Mouse (Mus musculus): ENCODE results near the gene Notch3. TPM values are rescaled to one million over a fixed set of nuclear protein-coding genes. Genes with fewer than 3 reads are reported as not detected.
"Not testable (repeated sequence)": the region's sequence is repeated elsewhere in the genome, so short reads cannot be mapped to it uniquely, and the experiment has no call there.

The Notch3 gene
- polyA plus RNA-seq, 1 experiment from 2014 or later: 8.1 TPM

- no peaks in the 10 kb centered on the region for H3K27me3 ChIP-seq (ENCODE audit: control insufficient read depth, insufficient read depth, low read length)
- DNase-seq (ENCODE audit: low spot score) (no peak), ATAC-seq (ENCODE audit: low FRiP score) (no peak)
- H3K9me3 ChIP-seq (ENCODE audit: control insufficient read depth, low read length): no peaks in the 10 kb centered on the region
- H3K4me1 ChIP-seq (replicated peaks; ENCODE audit: control insufficient read depth, insufficient read depth, low read length): peaks cover 5% of the 10 kb centered on the region; the same call in 1 of the 2 replicates
- no peaks in the 10 kb centered on the region; the same call in 1 of the 2 replicates for H3K36me3 ChIP-seq (replicated peaks; ENCODE audit: control insufficient read depth, insufficient read depth)
- H3K9ac ChIP-seq: no peak overlapping the region
- no peak overlapping the region for H3K27ac ChIP-seq
- WGBS: 88% methylated on average over 4 of the region's 4 CpGs
- H3K4me2 ChIP-seq (replicated peaks): no peak overlapping the region
- H3K4me3 ChIP-seq (replicated peaks; ENCODE audit: low read length): no peak overlapping the region
Measured at GRCm38 (mm10) chr17:32123545-32123944, 43.1 kb downstream of the Notch3 start.

GRCm38 (mm10) chr17:32122587-32122970 is 44.1 kb downstream of the Notch3 start:
- no peak overlapping the region for H3K27ac ChIP-seq
- DNase-seq (ENCODE audit: low spot score): no peak
- H3K4me1 ChIP-seq (replicated peaks; ENCODE audit: control insufficient read depth, insufficient read depth, low read length): peaks cover 10% of the 10 kb centered on the region; the same call in 1 of the 2 replicates
- H3K9me3 ChIP-seq (ENCODE audit: control insufficient read depth, low read length): no peaks in the 10 kb centered on the region
- H3K4me2 ChIP-seq (replicated peaks): no peak overlapping the region
- no peak for ATAC-seq (ENCODE audit: low FRiP score)
- H3K9ac ChIP-seq: no peak overlapping the region
- WGBS: 84% methylated on average over 14 of the region's 14 CpGs
- H3K36me3 ChIP-seq (replicated peaks; ENCODE audit: control insufficient read depth, insufficient read depth): no peaks in the 10 kb centered on the region; the same call in 1 of the 2 replicates
- H3K4me3 ChIP-seq (replicated peaks; ENCODE audit: low read length): no peak overlapping the region
- H3K27me3 ChIP-seq (ENCODE audit: control insufficient read depth, insufficient read depth, low read length): no peaks in the 10 kb centered on the region

GRCm38 (mm10) chr17:32121833-32122586 is 44.6 kb downstream of the Notch3 start:
- Histone ChIP-seq H3K4me2 (replicated peaks) (no peak overlapping the region), H3K27me3 (ENCODE audit: control insufficient read depth, insufficient read depth, low read length) (no peaks in the 10 kb centered on the region), H3K36me3 (replicated peaks; ENCODE audit: control insufficient read depth, insufficient read depth) (no peaks in the 10 kb centered on the region; the same call in 1 of the 2 replicates), H3K9me3 (ENCODE audit: control insufficient read depth, low read length) (no peaks in the 10 kb centered on the region), H3K9ac (no peak overlapping the region), H3K4me1 (replicated peaks; ENCODE audit: control insufficient read depth, insufficient read depth, low read length) (peaks cover 10% of the 10 kb centered on the region; the same call in 1 of the 2 replicates), H3K27ac (no peak overlapping the region), H3K4me3 (replicated peaks; ENCODE audit: low read length) (no peak overlapping the region)
- WGBS: 76% methylated on average over 19 of the region's 19 CpGs
- no peak for ATAC-seq (ENCODE audit: low FRiP score)
- no peak for DNase-seq (ENCODE audit: low spot score)

- ATAC-seq (ENCODE audit: low FRiP score) (no peak), DNase-seq (ENCODE audit: low spot score) (no peak)
- H3K9me3 ChIP-seq (ENCODE audit: control insufficient read depth, low read length): no peaks in the 10 kb centered on the region
- no peak overlapping the region for H3K4me2 ChIP-seq (replicated peaks)
- no peak overlapping the region for H3K4me3 ChIP-seq (replicated peaks; ENCODE audit: low read length)
- no peak overlapping the region for H3K27ac ChIP-seq
- H3K27me3 ChIP-seq (ENCODE audit: control insufficient read depth, insufficient read depth, low read length): no peaks in the 10 kb centered on the region
- no peaks in the 10 kb centered on the region; the same call in 1 of the 2 replicates for H3K36me3 ChIP-seq (replicated peaks; ENCODE audit: control insufficient read depth, insufficient read depth)
- H3K4me1 ChIP-seq (replicated peaks; ENCODE audit: control insufficient read depth, insufficient read depth, low read length): peaks cover 10% of the 10 kb centered on the region; the same call in 1 of the 2 replicates
- H3K9ac ChIP-seq: no peak overlapping the region
- 87% methylated on average over 9 of the region's 9 CpGs for WGBS
Measured at GRCm38 (mm10) chr17:32120771-32121532, 45.7 kb downstream of the Notch3 start.

GRCm38 (mm10) chr17:32119196-32119595 is 47.5 kb downstream of the Notch3 start:
- H3K4me2 ChIP-seq (replicated peaks): no peak overlapping the region
- H3K27ac ChIP-seq: 0 out of 2 replicates have a peak overlapping the region, but pooled peaks have one; percentile 26
- no peak for DNase-seq (ENCODE audit: low spot score)

GRCm38 (mm10) chr17:32118484-32118883 is 48.2 kb downstream of the Notch3 start:
- no peaks in the 10 kb centered on the region for H3K9me3 ChIP-seq (ENCODE audit: control insufficient read depth, low read length)
- no peaks in the 10 kb centered on the region; the same call in 1 of the 2 replicates for H3K36me3 ChIP-seq (replicated peaks; ENCODE audit: control insufficient read depth, insufficient read depth)
- no peaks in the 10 kb centered on the region for H3K27me3 ChIP-seq (ENCODE audit: control insufficient read depth, insufficient read depth, low read length)
- 22% methylated on average over 3 of the region's 3 CpGs for WGBS
- 0 out of 2 replicates have a peak, but pooled peaks have one; percentile 4 for ATAC-seq (ENCODE audit: low FRiP score)
- H3K9ac ChIP-seq: no peak overlapping the region
- H3K4me3 ChIP-seq (replicated peaks; ENCODE audit: low read length): no peak overlapping the region
- 0 out of 2 replicates have a peak overlapping the region, but pooled peaks have one; percentile 23 for H3K27ac ChIP-seq
- peak overlapping the region; percentile 45 for H3K4me2 ChIP-seq (replicated peaks)
- DNase-seq (ENCODE audit: low spot score): no peak
- peaks cover 19% of the 10 kb centered on the region for H3K4me1 ChIP-seq (replicated peaks; ENCODE audit: control insufficient read depth, insufficient read depth, low read length)

More at GRCm38 (mm10) chr17:32119196-32119595, 47.5 kb downstream of the Notch3 start:
- no peak overlapping the region for H3K4me3 ChIP-seq (replicated peaks; ENCODE audit: low read length)
- H3K9ac ChIP-seq: no peak overlapping the region
- no peaks in the 10 kb centered on the region for H3K27me3 ChIP-seq (ENCODE audit: control insufficient read depth, insufficient read depth, low read length)
- WGBS: 56% methylated on average over 16 of the region's 16 CpGs
- peaks cover 14% of the 10 kb centered on the region for H3K4me1 ChIP-seq (replicated peaks; ENCODE audit: control insufficient read depth, insufficient read depth, low read length)
- H3K36me3 ChIP-seq (replicated peaks; ENCODE audit: control insufficient read depth, insufficient read depth): no peaks in the 10 kb centered on the region; the same call in 1 of the 2 replicates
- H3K9me3 ChIP-seq (ENCODE audit: control insufficient read depth, low read length): no peaks in the 10 kb centered on the region
- no peak for ATAC-seq (ENCODE audit: low FRiP score)

- WGBS: 2% methylated on average over 11 of the region's 13 CpGs
- Histone ChIP-seq H3K9ac (peak overlapping the region; percentile 18; the same call in 1 of the 2 replicates), H3K4me2 (replicated peaks) (peak overlapping the region; percentile 45), H3K27ac (peak overlapping the region; percentile 23; the same call in 1 of the 2 replicates), H3K4me1 (replicated peaks; ENCODE audit: control insufficient read depth, insufficient read depth, low read length) (peaks cover 22% of the 10 kb centered on the region)
- not testable (repeated sequence) for H3K9me3 ChIP-seq (ENCODE audit: control insufficient read depth, low read length); DNase-seq (ENCODE audit: low spot score); H3K36me3 ChIP-seq (replicated peaks; ENCODE audit: control insufficient read depth, insufficient read depth); H3K27me3 ChIP-seq (ENCODE audit: control insufficient read depth, insufficient read depth, low read length); H3K4me3 ChIP-seq (replicated peaks; ENCODE audit: low read length)
- ATAC-seq (ENCODE audit: low FRiP score): peak; percentile 35
Measured at GRCm38 (mm10) chr17:32117872-32118421, 48.7 kb downstream of the Notch3 start.

- peak overlapping the region; percentile 45; the same call in 1 of the 2 replicates for H3K4me2 ChIP-seq (replicated peaks)
- H3K4me1 ChIP-seq (replicated peaks; ENCODE audit: control insufficient read depth, insufficient read depth, low read length): peaks cover 22% of the 10 kb centered on the region
- ATAC-seq (ENCODE audit: low FRiP score) (peak; percentile 18; the same call in 1 of the 2 replicates), DNase-seq (ENCODE audit: low spot score) (no peak)
- H3K4me3 ChIP-seq (replicated peaks; ENCODE audit: low read length): no peak overlapping the region
- H3K27me3 ChIP-seq (ENCODE audit: control insufficient read depth, insufficient read depth, low read length): 0 out of 2 replicates have a peak, but pooled peaks cover 7% of the 10 kb centered on the region
- no peaks in the 10 kb centered on the region for H3K9me3 ChIP-seq (ENCODE audit: control insufficient read depth, low read length)
- H3K9ac ChIP-seq: peak overlapping the region; percentile 11; the same call in 1 of the 2 replicates
- WGBS: 64% methylated on average over 4 of the region's 5 CpGs
- no peak overlapping the region for H3K27ac ChIP-seq
- H3K36me3 ChIP-seq (replicated peaks; ENCODE audit: control insufficient read depth, insufficient read depth): no peaks in the 10 kb centered on the region; the same call in 1 of the 2 replicates
Measured at GRCm38 (mm10) chr17:32117287-32117871, 49.3 kb downstream of the Notch3 start.
